In genomic region chr13:35650284-35650872, GRCm38 (mm10) we compare ENCODE assay signal across 17 mouse cellular contexts.
"Had no signal": no experiment of that assay in that cellular context is flagged by ENCODE, and none has a peak within 500 bp of the region (broad histone marks: within the 10 kb centered on the region; RNA-seq: fewer than 3 reads in every experiment).

No protein-coding gene starts in this region.

- ATAC-seq: hindbrain, embryonic 16.5 days; inflammation-experienced regulatory T-cells, adult 6 months; intestine, embryonic 15.5 days; intestine, postnatal 0 days had no signal

- DNase-seq: gastrocnemius, adult 2 months; gastrocnemius, postnatal 10 days; gastrocnemius, postnatal 25 days; heart, adult 2 months; heart, postnatal 10 days; heart, postnatal 4 days; kidney, adult 18-20 months; kidney, adult 8-10 months; kidney, postnatal 14 days; kidney, postnatal 36 days; layer of hippocampus, adult 9-11 months; liver; liver, embryonic 13.5 days had no signal
